Mouse (Mus musculus) thymus, adult 2 months (tissue): Measurements from ENCODE around the gene Mcm8. TPM values are rescaled to one million over a fixed set of nuclear protein-coding genes. Genes with fewer than 3 reads are reported as not detected.

ENCODE experiments used
- DNase-seq: peaks from one replicate; pipeline ENCODE4 v3.0.0; 2021
- H3K27ac ChIP-seq: fragments of 200-500 bp; 2 replicates; pipeline ENCODE4 v1.5.1; 2012; ENCODE audit warnings: low read length, control low read depth; ENCODE audit not compliant: control insufficient read depth, insufficient read depth
- H3K27me3 ChIP-seq: fragments of 200-500 bp; 2 replicates; pipeline ENCODE4 v1.6.1; 2012; ENCODE audit warnings: mild to moderate bottlenecking, low read length, moderate library complexity, mixed read lengths; ENCODE audit not compliant: control insufficient read depth, insufficient read depth
- H3K36me3 ChIP-seq: fragments of 200-500 bp; 2 replicates; pipeline ENCODE4 v1.6.1; 2012; ENCODE audit warnings: mild to moderate bottlenecking, low read length, moderate library complexity; ENCODE audit not compliant: control insufficient read depth, insufficient read depth
- H3K4me1 ChIP-seq: fragments of 200-500 bp; replicated peaks from 2 replicates; pipeline ENCODE4 v1.6.1; 2012; ENCODE audit warnings: low read length; ENCODE audit not compliant: control insufficient read depth, insufficient read depth
- H3K4me3 ChIP-seq: fragments of 200-500 bp; 2 replicates; pipeline ENCODE4 v1.5.1; 2012; ENCODE audit warnings: mild to moderate bottlenecking, low read length, control low read depth, moderate library complexity; ENCODE audit not compliant: control insufficient read depth, insufficient read depth
- CTCF ChIP-seq: fragments of 200-500 bp; IDR thresholded peaks from 2 replicates; pipeline ENCODE4 v1.5.1; 2012; ENCODE audit warnings: mild to moderate bottlenecking, control low read depth, low read length, moderate library complexity, borderline replicate concordance; ENCODE audit not compliant: control insufficient read depth, poor library complexity, insufficient read depth; ENCODE audit errors: extremely low read depth
- POLR2A ChIP-seq: fragments of 200-500 bp; IDR thresholded peaks from 2 replicates; pipeline ENCODE4 v1.6.1; 2012; ENCODE audit warnings: mild to moderate bottlenecking, low read length, control low read depth, moderate library complexity; ENCODE audit not compliant: control insufficient read depth, poor library complexity, insufficient read depth; ENCODE audit errors: extremely low read depth
- WGBS: fragments of 180-500 bp; shearing (Covaris S2); methylation state at CpG from one replicate; pipeline ENCODE4 v1.1.7; 2018; 5-methylcytosine and 5-hydroxymethylcytosine counted together
- polyA plus RNA-seq: library from polyadenylated mRNA; depleted of rRNA; stranded (reverse); fragments of >200 nt; gene quantifications from 2 replicates; pipeline ENCODE4 v1.2.3, GENCODE M21; 2012; rRNA removed

The Mcm8 gene
- polyA plus RNA-seq, 1 experiment = 3.0 TPM

- WGBS = 76% methylated on average over 12 of the region's 12 CpGs
Observed at GRCm38 (mm10) chr2:132880844-132881645, 65.1 kb downstream of the Mcm8 start, which contains the start of gene Lrrn4. Gene Lrrn4 (minus strand): TSS chr2:132880891.

GRCm38 (mm10) chr2:132884303-132884967 is 68.5 kb downstream of the Mcm8 start:
- H3K27ac ChIP-seq = no peak overlapping the region
- H3K4me1 ChIP-seq = peaks cover 3% of the 10 kb centered on the region
- no peaks in the 10 kb centered on the region for H3K36me3 ChIP-seq
- TF ChIP-seq POLR2A (no peak), CTCF (no peak)
- no peaks in the 10 kb centered on the region for H3K27me3 ChIP-seq
- no peak for DNase-seq
- WGBS = 87% methylated on average over 8 of the region's 8 CpGs
- no peak overlapping the region for H3K4me3 ChIP-seq

More at GRCm38 (mm10) chr2:132880844-132881645, 65.1 kb downstream of the Mcm8 start, which contains the start of gene Lrrn4:
- peak within 1 kb of the TSS; percentile 45 for H3K4me3 ChIP-seq
- no peak for TF ChIP-seq POLR2A
- no peak for TF ChIP-seq CTCF
- DNase-seq = no peak
- no peaks in the 10 kb centered on the region for H3K36me3 ChIP-seq
- H3K27me3 ChIP-seq = no peaks in the 10 kb centered on the region
- no peak within 1 kb of the TSS for H3K27ac ChIP-seq
- peaks cover 3% of the 10 kb centered on the region for H3K4me1 ChIP-seq

DNA sequence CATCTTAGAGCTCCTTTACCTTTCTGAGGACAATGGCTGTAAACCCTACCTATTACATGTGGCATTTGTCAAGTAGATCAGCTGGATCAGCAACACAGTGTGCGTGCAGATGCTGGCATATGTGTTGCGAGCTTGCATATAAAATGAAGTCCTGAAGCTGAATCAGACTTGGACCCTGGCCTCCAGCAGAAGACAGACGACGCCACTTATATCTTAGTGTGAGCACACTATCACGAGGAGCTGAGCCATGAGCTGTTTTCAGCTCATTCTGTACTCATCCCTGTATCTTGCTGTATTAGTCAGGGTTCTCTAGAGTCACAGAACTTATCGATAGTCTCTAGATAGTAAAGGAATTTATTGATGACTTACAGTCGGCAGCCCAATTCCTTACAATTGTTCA is 69.4 kb downstream of the Mcm8 start:
- WGBS = 94% methylated on average over 7 of the region's 7 CpGs
- Histone ChIP-seq H3K4me1 (no peaks in the 10 kb centered on the region), H3K27ac (no peak overlapping the region), H3K36me3 (no peaks in the 10 kb centered on the region), H3K4me3 (no peak overlapping the region), H3K27me3 (no peaks in the 10 kb centered on the region)
- no peak for DNase-seq
- TF ChIP-seq POLR2A (no peak), CTCF (no peak)

Other genes with a start within 250 kb of the Mcm8 start
- gene Gpcpd1, start 228.4 kb upstream of the Mcm8 start, polyA plus RNA-seq = 11.0 and 13.9 TPM in 2 replicates
- gene Shld1, start 129.2 kb upstream of the Mcm8 start, polyA plus RNA-seq = 13.1 and 20.8 TPM in 2 replicates
- gene Chgb, start 34.9 kb upstream of the Mcm8 start, polyA plus RNA-seq = 0.04 and 0.08 TPM in 2 replicates
- gene Trmt6, start 86 bp upstream of the Mcm8 start, polyA plus RNA-seq = 4.5 TPM in 2 replicates
- 29.3 and 44.0 TPM in 2 replicates for gene Crls1, start 30.5 kb downstream of the Mcm8 start, polyA plus RNA-seq
- gene Lrrn4, start 64.8 kb downstream of the Mcm8 start, polyA plus RNA-seq = 7.4 and 12.7 TPM in 2 replicates
- 4.0 and 4.2 TPM in 2 replicates for gene Fermt1, start 129.8 kb downstream of the Mcm8 start, polyA plus RNA-seq